In the genomic region with DNA sequence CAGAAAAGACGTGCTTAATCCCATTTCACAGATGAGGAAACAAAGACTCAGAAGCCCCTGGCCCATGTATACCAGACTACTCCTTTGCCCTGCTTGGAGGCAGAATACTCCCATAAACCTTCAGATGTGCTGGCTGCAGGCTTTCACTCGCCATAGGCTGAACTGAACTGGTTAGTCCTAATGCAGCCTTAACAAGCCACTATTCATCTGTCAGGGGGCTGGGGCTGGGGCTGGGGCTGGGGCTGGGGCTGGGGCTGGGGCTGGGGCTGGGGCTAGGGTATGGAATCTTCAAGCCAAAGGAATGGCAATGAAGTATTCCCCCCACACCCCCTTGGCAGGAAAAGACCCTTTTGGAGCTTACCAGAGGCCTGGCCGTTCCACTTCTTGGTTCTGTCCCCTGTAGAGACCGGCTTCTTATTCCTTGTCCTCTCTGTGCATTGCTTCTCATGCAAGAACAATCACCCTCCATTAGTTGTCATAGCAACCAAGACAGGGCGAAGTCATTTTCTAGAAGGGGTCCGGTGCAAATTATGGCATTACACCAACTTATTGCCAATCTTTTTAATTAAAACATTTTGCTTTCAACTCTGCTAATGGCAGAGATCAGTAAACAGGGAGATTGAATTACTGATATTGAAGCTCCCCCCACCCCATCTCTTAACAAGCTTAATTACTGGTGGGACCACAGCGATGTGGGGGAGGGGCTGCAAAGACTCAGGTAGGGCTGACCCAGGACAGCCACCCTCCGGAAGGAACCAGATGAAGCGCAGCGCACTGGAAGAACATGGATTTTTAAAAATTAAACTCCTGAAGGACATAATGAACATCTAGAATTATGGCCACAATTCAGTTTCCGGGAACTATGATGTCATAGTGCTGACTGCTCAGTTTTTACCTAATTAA, we compare ENCODE assay signal across 11 mouse cellular contexts.
DNase-seq lines count a peak whose midpoint lies in the region; ATAC-seq lines count a peak whose summit lies in the region.
"Had no signal": no experiment of that assay in that cellular context is flagged by ENCODE, and none has a peak within 500 bp of the region (broad histone marks: within the 10 kb centered on the region; RNA-seq: fewer than 3 reads in every experiment).

No protein-coding gene starts in this region.

- H3K4me3 ChIP-seq in hindbrain, embryonic 10.5 days: no peak overlapping the region
- no peak overlapping the region for H3K4me3 ChIP-seq in midbrain, embryonic 15.5 days

- no peak overlapping the region for H3K9ac ChIP-seq in midbrain, embryonic 15.5 days
- H3K9ac ChIP-seq: liver, postnatal 0 days had no signal

- peak; percentile 62 for DNase-seq in R1 (ENCODE audit: low read depth, low spot score)
- DNase-seq in embryo, embryonic 10 days (ENCODE audit: low spot score): peak; percentile 33
- no peak for DNase-seq in hindbrain, embryonic 10.5 days (ENCODE audit: low spot score)
- DNase-seq in adrenal gland, postnatal 4 days (ENCODE audit: low spot score in 2 of 2): no peak
- DNase-seq in layer of hippocampus, postnatal 10 days (ENCODE audit: low spot score in 2 of 2): no peak
- DNase-seq in heart, adult 18-20 months: no peak
- DNase-seq: heart, postnatal 4 days; liver, postnatal 0 days; thymus, postnatal 25 days had no signal

- H3K9me3 ChIP-seq in hindbrain, embryonic 10.5 days: no peaks in the 10 kb centered on the region
- no peaks in the 10 kb centered on the region for H3K9me3 ChIP-seq in midbrain, embryonic 15.5 days

- H3K27ac ChIP-seq in hindbrain, embryonic 10.5 days: peak overlapping the region; percentile 57
- no peak overlapping the region for H3K27ac ChIP-seq in midbrain, embryonic 15.5 days

- H3K36me3 ChIP-seq in hindbrain, embryonic 10.5 days: no peaks in the 10 kb centered on the region
- H3K36me3 ChIP-seq in midbrain, embryonic 15.5 days (replicated peaks): no peaks in the 10 kb centered on the region

- peak; percentile 78; the same call in 1 of the 2 replicates for ATAC-seq in midbrain, embryonic 15.5 days (replicated peaks)
- ATAC-seq: activated CD4-positive, CD25-positive, alpha-beta regulatory T cell, adult 4 months; liver, postnatal 0 days had no signal

- H3K4me1 ChIP-seq in hindbrain, embryonic 10.5 days (replicated peaks): peaks cover 34% of the 10 kb centered on the region
- H3K4me1 ChIP-seq in midbrain, embryonic 15.5 days: peaks cover 9% of the 10 kb centered on the region

- H3K27me3 ChIP-seq in hindbrain, embryonic 10.5 days (ENCODE audit: insufficient read depth, poor library complexity, severe bottlenecking): no peaks in the 10 kb centered on the region
- H3K27me3 ChIP-seq in midbrain, embryonic 15.5 days (replicated peaks): no peaks in the 10 kb centered on the region

- 53% methylated on average over 11 of the region's 11 CpGs for WGBS in hindbrain, embryonic 10.5 days
- WGBS in midbrain, embryonic 15.5 days: 34% methylated on average over 11 of the region's 11 CpGs

- no peak overlapping the region for H3K4me2 ChIP-seq in midbrain, embryonic 15.5 days

Comparison
In these comparisons a context has a peak if more than half of its experiments do, and no peak if none do; other contexts are left out.
1. DNase-seq: peak in R1 (single experiment) and embryo, embryonic 10 days (single experiment); none in hindbrain, embryonic 10.5 days (single experiment), adrenal gland, postnatal 4 days (0 of 2), layer of hippocampus, postnatal 10 days (0 of 2) and heart, adult 18-20 months (0 of 2).